Mouse (Mus musculus) liver, embryonic 15.5 days (tissue): ENCODE results near the gene Gbx2. TPM values are rescaled to one million over a fixed set of nuclear protein-coding genes. Genes with fewer than 3 reads are reported as not detected.

Experiments used
- polyA plus RNA-seq: library from polyadenylated mRNA; unstranded; fragments of >200 nt; fragmentation: Nextera tagmentation; extraction: Ambion mirVana; gene quantifications from 2 replicates; pipeline ENCODE4 v1.2.1, GENCODE M21; 2015

Gbx2 gene
- polyA plus RNA-seq, 1 experiment from 2014 or later: 0.67 TPM

Other genes starting within 250 kb of the Gbx2 start
- not detected in 2 replicates for gene Asb18, start 83.5 kb upstream of the Gbx2 start, polyA plus RNA-seq
- gene Iqca, start 222.2 kb upstream of the Gbx2 start, polyA plus RNA-seq: 0.17 and 0.24 TPM in 2 replicates